Mouse (Mus musculus): Measurements from ENCODE around the gene Patl2. TPM values are rescaled to one million over a fixed set of nuclear protein-coding genes. Genes with fewer than 3 reads are reported as not detected.

The Patl2 gene
- polyA plus RNA-seq, 1 experiment from 2014 or later: not detected

DNA sequence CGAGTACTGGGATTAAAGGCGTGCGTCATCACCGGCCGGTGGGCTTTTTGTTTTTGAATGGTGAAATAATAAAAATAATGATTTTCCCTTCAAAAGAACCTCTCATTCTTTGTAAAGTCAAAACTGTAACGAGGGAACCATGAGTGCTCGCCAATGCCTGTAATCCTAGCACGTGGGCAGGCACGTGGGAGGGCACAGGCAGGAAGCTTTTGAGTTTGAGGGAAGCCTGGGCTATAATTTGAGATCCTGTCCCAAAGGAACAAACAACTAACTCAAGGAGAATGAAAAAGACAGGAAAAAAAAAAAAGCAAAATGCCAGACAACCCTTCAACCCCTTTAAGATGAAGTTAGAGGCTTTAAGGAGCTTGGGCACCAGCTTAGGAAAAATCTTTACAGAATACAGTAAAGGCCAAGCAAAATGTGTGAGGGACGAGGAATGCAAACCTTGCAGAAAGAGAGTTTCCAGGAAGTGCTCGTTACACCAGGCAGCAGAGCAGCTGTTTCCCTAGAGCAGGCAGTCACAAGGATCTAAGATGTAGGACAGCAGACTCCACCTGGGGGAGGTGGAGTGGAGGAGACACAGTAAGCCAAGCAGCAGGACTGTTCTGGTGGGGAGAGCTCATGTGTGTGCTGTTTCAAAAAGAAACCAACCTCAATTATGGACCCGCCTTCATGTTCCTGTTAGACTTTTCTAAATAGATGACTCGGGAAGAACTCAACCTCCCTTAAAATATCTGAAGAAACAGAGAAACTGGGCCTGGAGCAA is 22.4 kb downstream of the Patl2 start:
- Histone ChIP-seq H3K27me3 (no peaks in the 10 kb centered on the region), H3K9me3 (no peaks in the 10 kb centered on the region), H3K4me1 (peaks cover 8% of the 10 kb centered on the region), H3K27ac (no peak overlapping the region), H3K4me3 (no peak overlapping the region), H3K9ac (no peak overlapping the region), H3K4me2 (no peak overlapping the region), H3K36me3 (no peaks in the 10 kb centered on the region)
- 63% methylated on average over 13 of the region's 13 CpGs for WGBS
- no peak for ATAC-seq (ENCODE audit: insufficient number of reproducible peaks, insufficient read depth, low FRiP score, low TSS enrichment, low read depth)

DNA sequence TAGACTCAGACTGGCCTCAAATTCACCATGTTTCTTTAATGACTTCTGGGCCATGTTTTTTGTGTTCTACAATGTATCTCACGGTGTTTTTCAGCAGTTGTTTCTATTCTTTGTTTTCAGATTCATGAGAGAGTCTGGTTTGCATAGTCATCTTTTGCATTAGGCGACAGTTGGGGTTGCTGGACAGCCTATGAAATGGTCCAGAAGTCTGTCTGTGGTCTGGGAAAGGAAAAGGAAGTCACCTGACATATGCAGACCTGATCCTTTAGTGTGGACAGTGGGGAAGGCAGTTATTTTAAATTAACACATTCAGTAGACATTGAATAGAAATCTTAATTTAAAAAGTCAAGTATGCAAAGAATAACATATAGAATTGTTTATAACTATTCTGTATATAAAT is 23.5 kb downstream of the Patl2 start:
- WGBS: 75% methylated on average over 2 of the region's 2 CpGs
- H3K9ac ChIP-seq: no peak overlapping the region
- peaks cover 14% of the 10 kb centered on the region for H3K4me1 ChIP-seq
- no peaks in the 10 kb centered on the region for H3K36me3 ChIP-seq
- no peaks in the 10 kb centered on the region for H3K27me3 ChIP-seq
- H3K4me3 ChIP-seq: no peak overlapping the region
- H3K27ac ChIP-seq: no peak overlapping the region
- ATAC-seq (ENCODE audit: insufficient number of reproducible peaks, insufficient read depth, low FRiP score, low TSS enrichment, low read depth): no peak
- no peaks in the 10 kb centered on the region for H3K9me3 ChIP-seq
- H3K4me2 ChIP-seq: no peak overlapping the region

DNA sequence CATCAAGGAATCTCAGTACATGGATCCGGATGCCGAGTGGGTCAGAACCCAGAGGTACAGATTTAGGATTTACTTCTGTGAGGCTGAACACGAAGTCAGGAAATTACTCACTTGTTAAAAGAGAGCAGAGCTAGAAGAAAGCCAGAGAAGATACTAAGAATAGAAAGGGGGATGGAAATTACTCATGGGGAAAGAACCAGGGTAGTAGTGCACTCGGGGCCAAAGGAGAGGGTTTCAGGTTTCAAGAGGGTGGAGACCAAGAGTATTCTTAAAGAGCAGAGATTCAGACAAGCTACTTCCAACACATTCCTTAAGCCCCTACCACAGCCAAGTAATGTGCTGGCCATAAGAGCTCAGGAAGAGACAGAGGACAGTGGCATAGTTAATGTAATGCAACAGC is 24.4 kb downstream of the Patl2 start:
- no peaks in the 10 kb centered on the region for H3K9me3 ChIP-seq
- H3K27ac ChIP-seq: no peak overlapping the region
- no peak overlapping the region for H3K4me2 ChIP-seq
- 41% methylated on average over 4 of the region's 4 CpGs for WGBS
- H3K36me3 ChIP-seq: no peaks in the 10 kb centered on the region
- no peak for ATAC-seq (ENCODE audit: insufficient number of reproducible peaks, insufficient read depth, low FRiP score, low TSS enrichment, low read depth)
- no peak overlapping the region for H3K9ac ChIP-seq
- H3K4me3 ChIP-seq: no peak overlapping the region
- H3K4me1 ChIP-seq: peaks cover 14% of the 10 kb centered on the region
- no peaks in the 10 kb centered on the region for H3K27me3 ChIP-seq

DNA sequence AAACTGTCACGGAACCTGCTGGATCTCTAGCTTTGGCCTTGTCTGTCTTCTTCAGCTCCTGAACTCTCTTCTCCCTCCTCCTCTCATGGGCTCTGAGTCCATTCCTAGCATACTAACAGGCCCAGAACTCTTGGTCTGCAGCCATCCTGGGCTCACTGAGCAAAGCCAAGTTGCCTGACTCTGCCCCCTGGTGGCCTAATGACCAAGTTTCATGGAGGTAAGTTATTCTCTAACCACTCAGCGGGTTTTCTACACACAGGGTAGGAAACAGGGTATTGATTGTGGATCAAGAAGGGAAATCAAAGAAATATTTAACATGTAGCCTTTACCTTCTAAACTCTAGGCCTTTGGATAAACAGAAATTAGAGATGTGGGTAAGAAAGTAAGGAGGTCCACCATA is 25.3 kb downstream of the Patl2 start, which contains the start of gene Trim69:
Gene Trim69, plus strand, starts transcription at position 21 of the 400 bp plus-strand sequence.
- Histone ChIP-seq H3K4me1 (peaks cover 14% of the 10 kb centered on the region), H3K9ac (no peak within 1 kb of the TSS), H3K9me3 (no peaks in the 10 kb centered on the region), H3K4me3 (no peak within 1 kb of the TSS), H3K27me3 (no peaks in the 10 kb centered on the region), H3K27ac (no peak within 1 kb of the TSS), H3K4me2 (no peak within 1 kb of the TSS), H3K36me3 (no peaks in the 10 kb centered on the region)
- no peak for ATAC-seq (ENCODE audit: insufficient number of reproducible peaks, insufficient read depth, low FRiP score, low TSS enrichment, low read depth)
- 43% methylated on average over 2 of the region's 2 CpGs for WGBS

- no peak for ATAC-seq (ENCODE audit: insufficient number of reproducible peaks, insufficient read depth, low FRiP score, low TSS enrichment, low read depth)
- WGBS: 75% methylated on average over 6 of the region's 6 CpGs
- H3K36me3 ChIP-seq: peaks cover 9% of the 10 kb centered on the region; the same call in 1 of the 2 replicates
- H3K4me1 ChIP-seq: peaks cover 14% of the 10 kb centered on the region
- no peak overlapping the region for H3K27ac ChIP-seq
- no peak overlapping the region for H3K4me3 ChIP-seq
- no peak overlapping the region for H3K9ac ChIP-seq
- H3K4me2 ChIP-seq: no peak overlapping the region
- H3K9me3 ChIP-seq: no peaks in the 10 kb centered on the region
- no peaks in the 10 kb centered on the region for H3K27me3 ChIP-seq
Observed at GRCm38 (mm10) chr2:122159667-122160066, 26.3 kb downstream of the Patl2 start.

DNA sequence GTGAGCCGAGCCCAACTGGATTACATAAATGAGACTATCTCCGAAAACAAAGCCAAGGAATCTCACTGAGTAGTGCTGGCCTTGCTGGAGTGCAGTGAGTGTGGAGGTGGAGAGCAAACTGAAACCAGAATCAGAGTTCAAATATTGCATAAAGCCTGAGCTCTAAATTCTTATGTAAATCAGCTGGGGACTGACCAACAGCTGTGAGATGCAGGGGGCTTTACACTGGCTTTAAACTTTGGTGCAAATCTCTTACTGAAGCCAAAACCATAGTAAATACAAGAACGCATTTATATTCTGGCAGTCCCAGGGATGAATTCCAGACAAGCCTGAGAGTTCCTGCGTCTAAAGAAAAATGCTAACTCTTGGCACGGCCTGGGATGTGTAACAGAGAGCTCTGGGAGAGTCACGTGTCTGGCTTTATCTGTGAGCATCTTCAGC is 27.6 kb downstream of the Patl2 start:
- peak overlapping the region; percentile 55; the same call in 1 of the 2 replicates for H3K27ac ChIP-seq
- H3K4me3 ChIP-seq: no peak overlapping the region
- no peaks in the 10 kb centered on the region for H3K27me3 ChIP-seq
- H3K4me1 ChIP-seq: peaks cover 9% of the 10 kb centered on the region; the same call in 1 of the 2 replicates
- H3K9ac ChIP-seq: no peak overlapping the region
- no peak overlapping the region for H3K4me2 ChIP-seq
- peaks cover 12% of the 10 kb centered on the region; the same call in 1 of the 2 replicates for H3K36me3 ChIP-seq
- ATAC-seq (ENCODE audit: insufficient number of reproducible peaks, insufficient read depth, low FRiP score, low TSS enrichment, low read depth): no peak
- H3K9me3 ChIP-seq: no peaks in the 10 kb centered on the region
- WGBS: 40% methylated on average over 6 of the region's 6 CpGs

GRCm38 (mm10) chr2:122157561-122157960 is 28.4 kb downstream of the Patl2 start:
- Histone ChIP-seq H3K36me3 (peaks cover 15% of the 10 kb centered on the region; the same call in 1 of the 2 replicates), H3K4me2 (no peak overlapping the region), H3K4me1 (peaks cover 9% of the 10 kb centered on the region; the same call in 1 of the 2 replicates), H3K4me3 (no peak overlapping the region), H3K27me3 (no peaks in the 10 kb centered on the region), H3K27ac (no peak overlapping the region), H3K9me3 (no peaks in the 10 kb centered on the region), H3K9ac (no peak overlapping the region)
- ATAC-seq (ENCODE audit: insufficient number of reproducible peaks, insufficient read depth, low FRiP score, low TSS enrichment, low read depth): no peak

DNA sequence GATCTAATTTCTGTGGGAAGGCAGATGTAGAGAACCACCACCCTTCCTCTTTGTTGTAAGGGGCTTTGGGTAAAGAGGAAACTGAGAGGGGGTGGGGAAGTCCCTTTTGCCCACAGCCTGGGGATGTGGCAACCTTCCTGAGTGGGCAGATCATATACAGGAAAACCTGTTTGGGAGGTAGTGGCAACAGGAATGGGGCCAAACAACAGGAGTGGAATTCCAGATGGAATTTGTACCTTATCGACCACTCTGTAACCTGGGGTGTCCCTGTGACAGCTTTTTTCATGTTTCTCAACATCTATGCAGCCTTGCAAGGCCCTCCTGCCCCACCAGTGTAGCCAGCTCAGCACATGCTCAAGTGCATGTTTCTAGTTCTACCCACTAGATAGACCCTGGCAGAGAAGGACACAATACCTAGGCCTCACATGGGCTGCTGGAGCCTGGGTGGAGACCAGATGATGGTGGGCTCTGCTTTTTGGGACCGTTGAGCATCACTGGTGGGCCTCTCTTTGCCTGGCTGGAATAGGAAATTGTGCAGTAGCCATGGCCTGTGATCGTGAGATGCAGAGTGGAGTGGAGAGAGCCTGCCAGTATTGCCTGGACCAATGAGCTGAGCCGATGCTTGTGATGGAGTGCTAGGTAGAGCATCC is 29.8 kb downstream of the Patl2 start:
- H3K4me3 ChIP-seq: no peak overlapping the region
- WGBS: 90% methylated on average over 4 of the region's 4 CpGs
- no peak overlapping the region for H3K27ac ChIP-seq
- no peak overlapping the region for H3K4me2 ChIP-seq
- no peak for ATAC-seq (ENCODE audit: insufficient number of reproducible peaks, insufficient read depth, low FRiP score, low TSS enrichment, low read depth)
- peaks cover 24% of the 10 kb centered on the region for H3K36me3 ChIP-seq
- H3K4me1 ChIP-seq: peaks cover 9% of the 10 kb centered on the region; the same call in 1 of the 2 replicates
- H3K9ac ChIP-seq: no peak overlapping the region
- H3K27me3 ChIP-seq: no peaks in the 10 kb centered on the region
- H3K9me3 ChIP-seq: no peaks in the 10 kb centered on the region

DNA sequence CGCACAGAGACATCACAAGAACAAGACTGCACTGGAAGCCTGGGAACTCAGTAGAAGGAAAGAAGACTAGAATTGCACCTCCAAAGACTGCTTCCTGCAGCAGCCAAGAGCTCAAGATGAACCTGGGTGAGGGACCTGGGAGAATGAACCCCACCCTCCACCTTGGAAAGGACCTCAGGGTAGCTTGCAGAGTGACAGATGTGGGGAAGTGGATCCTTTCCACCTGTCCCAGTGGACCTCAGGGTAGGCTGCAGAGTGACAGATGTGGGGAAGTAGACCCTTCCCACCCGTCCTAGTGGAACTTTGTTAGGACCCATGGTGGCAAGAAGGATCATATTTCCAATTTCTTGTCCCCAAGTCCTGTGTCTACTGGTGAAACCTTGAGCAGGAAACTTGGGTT is 30.7 kb downstream of the Patl2 start:
- Histone ChIP-seq H3K4me2 (no peak overlapping the region), H3K9ac (no peak overlapping the region), H3K27ac (no peak overlapping the region), H3K4me3 (no peak overlapping the region), H3K27me3 (no peaks in the 10 kb centered on the region), H3K4me1 (peaks cover 9% of the 10 kb centered on the region; the same call in 1 of the 2 replicates), H3K9me3 (no peaks in the 10 kb centered on the region), H3K36me3 (peaks cover 28% of the 10 kb centered on the region)
- 77% methylated on average over 2 of the region's 2 CpGs for WGBS
- no peak for ATAC-seq (ENCODE audit: insufficient number of reproducible peaks, insufficient read depth, low FRiP score, low TSS enrichment, low read depth)

DNA sequence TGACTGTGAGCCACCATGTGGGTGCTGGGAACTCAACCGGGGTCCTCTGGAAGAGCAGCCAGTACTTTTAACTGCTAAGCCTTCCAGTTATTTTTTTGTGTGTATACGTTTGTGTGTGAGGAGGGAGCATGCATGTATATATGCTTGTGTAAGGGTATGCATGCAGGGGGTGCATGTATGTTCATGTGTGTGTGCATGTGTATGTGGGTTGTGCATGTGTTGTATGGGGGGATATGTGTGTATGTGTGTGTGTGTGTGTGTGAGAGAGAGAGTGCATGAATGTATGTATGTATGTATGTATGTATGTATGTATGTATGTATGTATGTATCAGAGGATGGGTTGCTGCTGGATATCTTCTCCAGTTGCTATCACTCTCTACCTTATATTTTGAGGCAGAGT is 31.5 kb downstream of the Patl2 start:
- no peak overlapping the region for H3K9ac ChIP-seq
- peaks cover 15% of the 10 kb centered on the region for H3K4me1 ChIP-seq
- no peaks in the 10 kb centered on the region for H3K9me3 ChIP-seq
- H3K4me3 ChIP-seq: no peak overlapping the region
- ATAC-seq (ENCODE audit: insufficient number of reproducible peaks, insufficient read depth, low FRiP score, low TSS enrichment, low read depth): no peak
- H3K27ac ChIP-seq: no peak overlapping the region
- WGBS: 90% methylated on average over 2 of the region's 2 CpGs
- no peak overlapping the region for H3K4me2 ChIP-seq
- no peaks in the 10 kb centered on the region for H3K27me3 ChIP-seq
- H3K36me3 ChIP-seq: peaks cover 28% of the 10 kb centered on the region

DNA sequence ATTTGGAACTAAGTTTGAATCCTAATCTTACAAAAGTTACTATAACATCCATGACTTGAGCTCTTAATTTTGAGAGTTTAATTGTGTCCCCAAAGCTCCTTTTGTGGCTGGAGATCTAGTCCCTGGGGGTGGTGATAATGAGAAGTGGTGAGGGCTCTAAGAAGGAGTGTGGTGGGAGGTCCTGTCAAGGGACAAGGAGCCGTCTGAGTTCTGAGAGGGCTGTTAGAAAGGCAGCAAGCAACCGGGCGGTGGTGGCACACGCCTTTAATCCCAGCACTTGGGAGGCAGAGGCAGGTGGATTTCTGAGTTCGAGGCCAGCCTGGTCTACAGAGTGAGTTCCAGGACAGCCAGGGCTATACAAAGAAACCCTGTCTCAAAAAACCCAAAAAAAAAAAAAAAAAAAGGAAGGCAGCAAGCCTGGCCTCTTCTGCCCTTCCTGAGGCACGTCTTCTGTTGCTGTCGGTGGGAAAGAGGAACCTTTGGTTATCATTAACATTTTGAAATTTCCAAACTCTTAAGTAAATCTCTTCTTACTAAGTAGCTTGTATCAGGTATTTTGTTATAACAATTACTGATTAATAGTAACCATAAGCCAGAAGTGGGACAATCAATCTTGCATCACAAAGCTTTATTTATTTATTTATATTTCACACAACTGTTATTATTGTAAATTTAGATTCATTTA is 32.2 kb downstream of the Patl2 start:
- H3K36me3 ChIP-seq: peaks cover 28% of the 10 kb centered on the region
- no peak for ATAC-seq (ENCODE audit: insufficient number of reproducible peaks, insufficient read depth, low FRiP score, low TSS enrichment, low read depth)
- no peak overlapping the region for H3K9ac ChIP-seq
- no peaks in the 10 kb centered on the region for H3K27me3 ChIP-seq
- H3K27ac ChIP-seq: no peak overlapping the region
- H3K4me3 ChIP-seq: no peak overlapping the region
- WGBS: 83% methylated on average over 7 of the region's 7 CpGs
- H3K9me3 ChIP-seq: no peaks in the 10 kb centered on the region
- H3K4me1 ChIP-seq: peaks cover 16% of the 10 kb centered on the region
- no peak overlapping the region for H3K4me2 ChIP-seq
